Mouse (Mus musculus): Measurements from ENCODE around the gene 4930583I09Rik.

4930583I09Rik gene

DNA sequence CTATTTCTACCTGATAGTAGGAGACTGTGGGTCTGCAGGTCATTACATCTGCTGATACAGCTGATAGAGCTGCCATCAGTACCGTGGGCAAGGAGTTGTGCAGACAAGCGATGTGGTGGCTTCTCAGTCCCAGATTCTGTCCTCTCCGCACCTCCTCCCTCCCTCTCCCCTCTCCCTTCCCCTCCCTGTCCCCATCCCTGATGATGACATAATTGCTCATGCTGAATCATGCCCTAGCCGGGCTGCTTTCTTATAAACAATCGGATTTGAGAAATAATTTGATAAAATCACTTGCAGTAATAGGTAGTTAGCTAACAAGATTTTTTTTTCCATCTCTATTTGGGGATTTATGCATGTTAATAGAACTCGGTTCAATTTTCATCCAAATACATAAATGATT is at the start of gene 4930583I09Rik:
Gene 4930583I09Rik (minus strand): TSS at position 144 of the 400 bp plus-strand sequence.
- no peak for DNase-seq (ENCODE audit: low spot score in 2 of 2)

DNA sequence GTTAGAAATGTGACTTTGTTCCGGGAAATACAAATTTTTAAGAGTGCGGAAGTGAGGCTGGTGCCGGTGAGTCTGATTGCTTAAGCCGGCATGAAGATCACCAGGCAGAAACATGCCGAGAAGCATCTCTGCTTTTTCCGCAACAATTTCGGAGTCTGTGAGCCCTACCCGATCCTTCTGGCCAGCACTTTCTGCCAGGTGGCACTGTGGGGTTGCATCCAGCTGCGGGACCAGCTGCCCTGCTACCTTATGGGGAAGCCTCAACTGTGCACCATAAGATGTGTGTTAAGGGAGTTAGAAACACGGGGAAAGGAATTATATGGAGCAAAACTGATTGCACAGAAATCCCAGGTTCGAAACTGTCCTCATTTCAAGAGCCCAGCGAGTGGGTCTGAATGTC is 40.2 kb upstream of the 4930583I09Rik start:
- no peak for DNase-seq (ENCODE audit: low spot score in 2 of 2)

DNA sequence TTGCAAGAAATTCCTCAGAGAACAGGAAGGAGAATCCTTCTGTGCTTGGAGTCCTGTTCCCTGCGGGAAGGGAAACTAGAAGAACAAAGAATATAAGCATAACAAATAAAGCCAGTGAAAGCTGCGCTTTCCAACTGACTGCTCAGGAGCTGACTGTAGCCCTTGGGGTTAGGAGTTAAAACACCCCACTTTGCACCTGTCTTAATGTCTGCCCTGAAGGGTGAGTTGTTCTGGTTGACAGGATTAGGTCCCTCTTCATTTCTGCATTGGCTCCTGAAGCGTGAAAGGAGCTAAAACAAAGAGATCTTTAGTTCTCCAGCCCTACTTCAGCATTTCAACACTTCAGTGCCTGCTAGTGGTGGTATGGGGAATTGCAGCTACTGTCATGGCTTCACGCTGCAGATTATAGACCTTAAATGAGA is 37.8 kb upstream of the 4930583I09Rik start:
- no peak for DNase-seq (ENCODE audit: low spot score in 2 of 2)

DNA sequence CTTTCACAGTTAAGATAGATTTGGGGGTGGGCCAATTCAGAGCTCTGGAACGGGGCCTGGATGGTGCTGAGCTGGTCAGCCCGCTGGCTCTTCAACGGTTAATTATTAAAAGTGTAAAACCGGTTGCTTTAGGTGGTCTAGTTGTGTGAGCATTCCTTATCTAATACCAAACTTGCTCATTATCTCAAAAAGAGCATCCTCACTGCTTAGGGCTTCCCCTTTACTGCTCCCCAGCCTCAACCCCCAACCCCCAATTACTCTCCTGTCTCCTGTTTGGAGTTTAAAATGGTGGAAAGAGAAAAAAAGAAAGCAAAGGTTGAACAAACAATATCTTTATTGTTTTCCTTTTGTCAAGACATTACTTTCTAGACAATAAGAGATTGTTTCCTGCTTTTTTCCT is 27.9 kb upstream of the 4930583I09Rik start:
- DNase-seq (ENCODE audit: low spot score in 2 of 2): no peak

DNA sequence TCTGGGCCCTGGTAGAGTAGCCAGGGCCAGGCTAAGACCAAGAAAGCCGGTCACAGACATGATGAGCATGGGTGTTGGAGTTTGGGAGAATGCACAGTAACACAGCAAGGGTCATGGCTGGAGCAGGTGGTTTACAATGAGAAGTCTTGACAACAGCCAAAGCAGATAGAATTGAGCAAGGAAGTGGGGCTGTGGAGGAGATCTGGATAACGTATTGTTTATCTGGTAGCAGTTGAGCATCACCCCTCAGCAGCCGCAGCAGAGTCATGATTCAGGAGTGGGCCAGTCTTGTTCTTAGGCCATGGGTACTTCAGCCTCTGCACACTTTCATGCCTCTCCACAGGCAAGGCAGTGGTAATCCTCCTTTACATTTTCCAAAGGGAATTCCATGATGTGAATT is 25.1 kb upstream of the 4930583I09Rik start:
- DNase-seq (ENCODE audit: low spot score in 2 of 2): no peak

DNA sequence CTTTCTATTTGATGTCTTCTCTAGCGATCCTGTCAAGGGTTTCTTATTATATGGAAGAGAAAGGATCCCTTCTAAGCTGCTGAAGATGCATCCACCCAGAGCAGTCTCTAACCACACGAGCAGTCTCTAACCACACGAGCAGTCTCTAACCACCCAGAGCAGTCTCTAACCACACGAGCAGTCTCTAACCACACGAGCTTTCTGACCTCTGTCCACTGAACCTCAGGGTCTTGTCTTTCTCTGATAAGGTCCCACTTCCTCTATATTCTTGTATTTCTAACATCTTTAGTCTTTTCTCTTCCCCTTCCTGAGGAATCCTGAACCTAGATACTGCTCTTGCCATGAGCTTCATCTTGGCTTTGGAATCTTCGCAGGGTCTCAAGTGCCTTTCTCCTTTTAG is 23.0 kb upstream of the 4930583I09Rik start:
- no peak for DNase-seq (ENCODE audit: low spot score in 2 of 2)

DNA sequence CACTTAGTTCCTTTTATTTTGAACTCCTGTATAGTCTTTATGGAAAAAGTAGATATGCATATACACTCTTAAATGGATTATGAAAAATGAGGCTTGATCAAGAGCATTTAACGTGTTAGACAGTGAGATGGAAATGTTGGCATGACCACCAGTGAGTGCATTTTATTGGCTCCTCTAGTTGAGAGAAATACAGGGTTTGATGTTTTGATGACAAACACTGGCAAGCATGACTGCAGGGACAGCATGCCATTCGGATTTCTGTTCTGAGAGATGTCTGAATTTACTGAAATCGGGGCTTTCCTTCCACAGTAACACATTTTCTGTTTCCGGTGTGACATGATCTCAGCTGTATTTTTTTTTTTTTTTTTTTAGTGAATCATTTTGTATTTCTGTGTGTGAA is 12.2 kb upstream of the 4930583I09Rik start:
- DNase-seq (ENCODE audit: low spot score in 2 of 2): no peak

DNA sequence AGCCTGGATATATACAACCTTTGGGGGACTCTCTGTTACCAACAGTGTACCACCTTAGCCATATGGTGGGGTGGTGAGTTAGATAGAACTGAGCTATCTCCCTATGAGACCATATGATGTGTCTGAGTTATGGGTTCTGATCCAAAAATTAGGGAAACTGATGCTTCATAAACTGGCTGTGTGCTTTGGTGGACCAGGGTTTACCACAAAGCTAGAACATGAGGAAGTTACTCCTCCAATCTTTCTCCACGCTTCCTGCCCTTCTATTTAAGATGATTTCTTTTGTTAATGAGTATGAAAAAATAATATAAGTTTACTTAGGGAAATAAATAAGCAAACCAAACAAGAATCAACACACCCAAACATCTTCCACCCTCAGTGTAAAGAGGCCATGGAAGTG is 10.8 kb upstream of the 4930583I09Rik start:
- no peak for DNase-seq (ENCODE audit: low spot score in 2 of 2)

DNA sequence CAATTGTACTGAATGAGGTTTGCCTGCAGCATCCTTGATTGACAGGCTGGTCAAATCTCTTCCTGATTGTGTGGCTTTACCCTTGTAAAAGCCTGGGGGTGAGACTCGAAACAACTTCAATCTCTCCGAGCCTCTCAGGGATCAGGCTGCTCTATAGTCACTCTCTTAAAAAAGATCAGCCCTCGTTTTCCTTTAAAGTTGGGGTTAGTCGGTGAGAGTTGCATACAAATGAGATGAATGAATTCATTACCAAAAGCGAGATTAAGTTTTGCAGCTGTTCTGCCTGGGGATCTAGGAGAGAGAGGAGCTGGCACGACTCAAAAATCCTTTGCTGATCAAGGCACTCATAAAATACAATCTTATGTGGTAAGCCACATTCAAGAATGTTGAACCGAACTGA is 1.0 kb upstream of the 4930583I09Rik start:
- DNase-seq (ENCODE audit: low spot score in 2 of 2): no peak

DNA sequence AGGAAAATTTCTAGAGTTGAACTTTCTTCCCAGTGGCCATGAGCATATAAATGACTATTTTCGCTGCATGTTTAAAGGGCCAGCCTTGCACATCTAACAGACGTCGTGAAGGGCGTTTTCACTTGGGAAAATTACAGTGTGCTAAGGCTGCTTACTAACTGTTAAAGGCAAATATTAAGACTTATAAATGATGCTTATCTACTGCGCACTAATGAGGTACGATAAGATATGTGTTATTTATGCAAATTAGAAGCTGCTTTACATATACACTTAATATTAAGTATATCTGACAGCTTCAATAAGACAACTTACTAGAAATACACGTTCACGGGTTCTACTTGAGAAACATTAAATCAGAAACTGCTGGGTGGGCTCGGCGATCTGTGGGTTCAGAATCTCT is 481 bp upstream of the 4930583I09Rik start:
- no peak for DNase-seq (ENCODE audit: low spot score in 2 of 2)

DNA sequence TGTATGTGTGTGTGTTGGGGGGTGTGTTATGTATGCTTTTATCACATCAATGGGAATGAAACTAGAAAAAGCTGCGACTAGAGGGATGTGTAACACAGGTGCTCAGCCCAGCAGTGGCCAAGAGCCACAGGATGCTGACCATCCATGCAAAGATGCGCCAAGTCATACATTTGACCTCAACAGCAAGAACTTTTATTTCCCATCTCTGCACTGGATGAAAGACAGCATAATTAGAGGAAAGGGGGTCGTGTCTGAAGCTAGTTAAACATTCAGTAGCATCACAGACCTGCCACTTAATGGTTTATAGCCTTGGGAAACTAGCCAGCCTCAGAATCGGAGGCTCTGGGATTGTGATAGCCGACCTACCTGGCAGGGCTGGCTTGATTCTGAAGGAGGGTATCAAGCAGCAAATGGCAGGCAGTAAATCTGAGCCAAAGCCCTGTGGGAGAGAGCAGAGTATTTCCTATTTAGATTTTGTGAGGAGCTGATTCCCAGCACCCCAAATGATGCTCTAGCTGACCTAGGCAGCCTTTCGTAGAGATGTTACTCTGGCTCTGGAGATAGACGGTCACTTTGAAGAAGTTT is 1.9 kb downstream of the 4930583I09Rik start:
- DNase-seq (ENCODE audit: low spot score in 2 of 2): no peak

DNA sequence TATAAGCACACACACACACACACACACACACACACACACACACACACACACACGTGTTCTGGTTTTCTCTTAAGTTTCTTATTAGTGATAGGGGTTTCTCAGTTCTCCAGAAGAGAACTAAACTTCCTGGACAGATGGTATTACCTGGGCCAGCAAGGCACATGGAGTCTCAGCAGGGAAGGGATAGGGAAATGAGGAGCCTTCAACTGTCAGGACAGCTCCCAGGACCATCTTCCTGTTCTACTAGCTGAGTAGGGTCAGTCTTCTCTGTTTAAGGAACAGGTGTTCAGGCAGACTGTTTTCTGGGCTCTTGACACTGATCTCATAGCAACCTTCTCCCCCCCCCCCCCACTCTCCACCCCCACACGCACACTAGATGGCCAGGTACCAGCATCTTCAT is 2.8 kb downstream of the 4930583I09Rik start:
- no peak for DNase-seq (ENCODE audit: low spot score in 2 of 2)

DNA sequence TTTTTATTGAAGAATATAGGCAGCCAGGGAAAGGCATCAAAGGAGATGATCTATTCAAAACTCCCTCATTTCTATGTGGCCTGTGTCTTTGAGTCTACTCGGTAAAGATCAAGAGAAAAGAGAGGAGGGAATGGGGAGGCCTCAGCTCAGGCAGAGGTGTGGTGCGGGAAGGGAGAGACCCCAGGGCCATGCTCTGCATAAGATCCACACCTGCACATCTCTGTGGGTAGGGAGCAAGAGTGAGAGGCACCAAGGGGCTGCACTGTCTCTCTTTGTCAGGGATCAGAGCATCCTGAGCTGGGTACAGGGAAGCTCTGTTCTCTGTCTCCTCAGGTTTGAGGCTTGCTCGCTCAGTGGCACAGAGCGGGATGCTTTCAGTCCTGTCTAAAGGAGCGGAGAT is 8.4 kb downstream of the 4930583I09Rik start:
- no peak for DNase-seq (ENCODE audit: low spot score in 2 of 2)

DNA sequence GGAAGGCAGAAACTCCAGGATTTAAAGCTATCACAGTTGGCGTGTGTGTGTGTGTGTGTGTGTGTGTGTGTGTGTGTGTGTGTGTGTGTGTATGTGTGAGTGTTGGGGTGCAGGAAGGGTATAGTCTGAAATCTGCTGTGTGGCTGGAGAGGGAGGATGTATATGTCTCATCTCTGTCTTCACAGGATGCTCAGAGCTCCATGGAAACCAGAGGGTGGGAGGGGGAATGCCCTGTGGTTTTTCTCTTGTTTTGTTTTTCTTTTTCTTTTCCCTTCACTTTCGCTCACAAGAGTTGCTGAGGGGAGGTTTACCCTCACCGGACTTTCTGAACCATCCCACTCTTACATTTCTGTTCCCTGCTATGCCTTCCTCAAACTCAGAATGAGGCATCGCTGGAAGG is 9.0 kb downstream of the 4930583I09Rik start:
- no peak for DNase-seq (ENCODE audit: low spot score in 2 of 2)

DNA sequence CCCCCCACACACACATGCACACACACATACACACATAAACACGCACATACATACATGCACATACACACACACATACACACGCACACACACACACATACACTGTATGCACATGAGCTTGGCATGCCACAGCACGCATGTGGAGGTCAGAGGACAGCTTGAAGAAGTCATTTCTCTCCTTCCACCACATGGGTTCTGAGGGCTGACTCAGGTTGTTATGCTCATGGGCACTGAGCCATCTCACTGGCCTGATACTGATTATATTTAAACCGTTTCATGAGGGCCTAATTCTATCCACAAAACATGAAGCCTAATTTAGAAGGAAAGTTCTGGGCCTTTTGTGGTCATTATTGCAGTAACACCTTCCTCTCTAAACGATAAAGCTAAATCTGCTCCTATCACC is 13.3 kb downstream of the 4930583I09Rik start:
- DNase-seq (ENCODE audit: low spot score in 2 of 2): no peak

DNA sequence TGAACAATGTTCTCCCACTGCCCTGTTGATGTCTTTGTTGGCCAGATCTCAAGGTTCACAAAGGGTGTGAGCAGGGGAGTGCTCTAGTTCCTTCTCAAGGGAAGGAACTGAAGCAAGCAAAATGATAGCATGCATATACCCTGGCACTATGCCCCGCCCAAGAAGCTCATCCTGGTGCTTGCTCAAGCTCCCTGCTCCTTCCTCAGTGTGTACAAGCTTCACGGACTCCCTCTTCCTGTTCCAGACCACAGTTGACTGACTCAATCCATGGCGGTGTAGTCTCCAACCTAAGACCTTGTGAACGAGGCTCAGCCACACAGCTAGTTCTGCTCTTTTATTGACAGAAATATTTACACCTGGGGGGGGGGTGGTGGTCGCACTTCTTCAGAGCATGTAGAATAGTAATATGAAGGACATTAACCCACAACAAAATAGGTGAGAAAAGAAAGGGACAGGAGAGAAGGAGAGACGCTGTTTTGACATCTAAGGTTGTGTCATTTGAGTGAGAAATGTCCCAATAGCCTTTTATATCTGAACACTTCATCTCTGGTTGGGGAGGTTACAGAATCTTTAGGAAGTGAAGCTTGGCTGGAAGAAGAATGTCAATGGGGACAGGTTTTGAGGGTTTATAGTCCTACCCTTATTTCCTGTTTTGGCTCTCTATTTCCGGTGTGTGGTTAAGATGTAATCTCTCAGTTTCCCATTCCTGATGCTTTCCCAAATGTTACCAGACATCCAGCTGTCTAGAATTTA is 14.9 kb downstream of the 4930583I09Rik start:
- no peak for DNase-seq (ENCODE audit: low spot score in 2 of 2)

DNA sequence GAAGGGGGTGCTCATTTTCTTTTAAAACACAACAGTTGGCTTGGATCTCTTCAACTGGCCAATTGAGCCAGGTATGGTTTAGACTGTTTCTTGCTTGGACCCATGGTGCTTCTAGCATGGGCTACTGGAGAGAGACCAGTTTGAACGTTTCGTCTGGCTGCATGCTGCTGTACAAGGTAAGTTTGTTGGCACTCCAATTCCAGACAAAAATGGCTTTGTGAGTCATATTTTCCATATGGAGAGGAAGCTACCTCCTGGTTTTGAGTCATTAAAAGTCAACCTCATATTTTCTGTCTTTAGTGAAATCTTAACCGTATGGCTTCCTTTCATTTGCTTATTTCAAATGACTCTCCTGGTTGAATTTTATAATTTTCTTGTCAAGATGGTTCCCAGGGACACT is 19.6 kb downstream of the 4930583I09Rik start:
- no peak for DNase-seq (ENCODE audit: low spot score in 2 of 2)

DNA sequence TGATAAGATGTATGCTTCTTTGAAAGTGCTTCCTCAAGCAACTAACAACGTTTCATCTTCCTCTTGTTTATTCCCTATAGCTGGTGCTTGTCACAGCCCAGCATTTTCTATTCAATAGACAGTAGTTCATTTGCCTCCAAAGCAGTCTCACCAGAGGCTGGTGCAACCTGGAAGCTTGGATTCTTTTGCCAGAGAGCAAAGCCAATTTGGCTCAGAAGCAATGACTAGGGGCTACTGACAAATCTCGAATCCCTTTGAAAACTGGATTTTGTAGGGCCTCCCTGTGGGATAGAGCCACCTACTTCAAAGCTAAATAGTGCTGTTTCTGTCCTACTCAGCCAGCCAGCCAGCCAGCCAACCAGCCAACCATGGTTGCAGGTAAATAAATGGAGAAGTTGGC is 20.1 kb downstream of the 4930583I09Rik start:
- no peak for DNase-seq (ENCODE audit: low spot score in 2 of 2)

DNA sequence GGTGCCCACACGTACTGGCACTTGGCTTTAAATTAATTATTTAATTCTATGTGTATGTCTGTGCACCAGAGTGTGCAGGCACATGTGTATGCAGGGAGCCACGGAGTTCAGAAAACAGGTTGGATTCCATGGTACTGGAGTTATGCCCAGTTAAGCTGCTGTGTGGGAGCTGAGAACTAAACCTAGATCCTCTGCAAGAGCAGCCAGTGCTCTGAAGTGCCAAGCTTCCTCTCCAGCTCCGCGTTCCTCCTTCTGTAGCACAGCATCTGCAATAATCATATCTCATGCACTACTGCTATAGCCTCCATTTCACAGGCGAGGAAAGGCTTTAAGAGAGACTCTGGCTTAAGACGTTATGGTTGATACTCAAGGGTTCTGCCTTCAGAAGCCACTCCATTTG is 22.3 kb downstream of the 4930583I09Rik start:
- DNase-seq (ENCODE audit: low spot score in 2 of 2): no peak

DNA sequence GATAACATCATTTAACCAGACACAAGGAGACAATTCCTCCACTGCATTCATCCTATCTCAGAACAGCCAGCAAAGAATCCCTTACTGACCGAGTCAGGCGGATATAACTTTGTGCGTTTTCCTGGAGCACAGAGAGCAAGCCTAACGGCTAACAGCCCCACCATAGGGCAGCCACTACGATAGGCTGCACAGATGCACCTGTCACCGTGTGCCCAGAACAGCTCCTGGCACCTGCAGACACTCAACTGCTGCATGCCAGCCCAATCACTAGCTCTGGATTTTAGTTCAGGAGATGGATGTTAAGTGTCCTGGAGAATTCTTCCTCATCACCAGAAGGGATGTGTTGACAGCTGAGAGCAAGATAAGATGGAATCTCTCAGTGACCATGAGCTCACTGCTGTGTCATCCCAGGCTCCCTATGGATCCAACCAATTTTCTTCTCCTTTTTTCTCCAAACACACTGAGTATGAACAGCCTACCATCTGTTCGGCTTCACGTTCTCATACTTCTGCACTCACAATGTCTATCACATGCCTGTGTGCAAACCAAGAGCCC is 29.8 kb downstream of the 4930583I09Rik start:
- DNase-seq (ENCODE audit: low spot score in 2 of 2): no peak

DNA sequence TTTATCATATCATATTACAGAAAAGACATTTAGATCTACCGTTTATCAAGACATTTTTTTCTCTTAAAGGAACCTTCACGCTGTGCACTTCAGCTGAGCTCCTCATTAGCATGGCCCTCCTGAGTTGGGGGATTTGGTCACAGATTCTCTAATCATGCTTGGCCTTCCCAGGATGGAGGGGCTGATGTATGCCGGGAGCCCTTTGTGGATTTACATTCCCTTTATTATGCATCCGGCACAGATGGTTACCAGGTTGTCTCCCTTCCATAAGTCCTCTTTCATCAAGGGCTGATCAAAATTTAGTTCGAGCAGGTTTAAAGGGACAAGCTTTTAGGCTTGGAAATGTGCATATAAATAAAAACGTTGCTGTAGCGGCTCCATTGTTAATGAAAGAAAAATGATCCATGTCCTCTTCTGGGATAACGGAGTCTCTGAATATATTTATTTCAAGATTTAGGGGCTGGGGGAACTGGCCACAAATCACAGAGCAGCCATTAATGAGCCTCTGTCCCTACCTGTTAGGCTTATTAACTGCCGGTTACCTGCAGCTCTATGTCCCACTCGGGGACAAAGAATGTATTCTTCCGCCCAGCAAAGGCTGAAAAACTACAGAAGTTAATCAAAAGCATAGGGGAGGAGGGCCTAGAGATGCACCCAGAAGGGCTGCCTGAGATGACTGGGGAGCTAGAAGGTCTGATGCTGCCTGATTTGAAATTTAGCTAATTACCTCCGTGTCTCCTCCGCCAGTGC is 31.3 kb downstream of the 4930583I09Rik start:
- no peak for DNase-seq (ENCODE audit: low spot score in 2 of 2)

DNA sequence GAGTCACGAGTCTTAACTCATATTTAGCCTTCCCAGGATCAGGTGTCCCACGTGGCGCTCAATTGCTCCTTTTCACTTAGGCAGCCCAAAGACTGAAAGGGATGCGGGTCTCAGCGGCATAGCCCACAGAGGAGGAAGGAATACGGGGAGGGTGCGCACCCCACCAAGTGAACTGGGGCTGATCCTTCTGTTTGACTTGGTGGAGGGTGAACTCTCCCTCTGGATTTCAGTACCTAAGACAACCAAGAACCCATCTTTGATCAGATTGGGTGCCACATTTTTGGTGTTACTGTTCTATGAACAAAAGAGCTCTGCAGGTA is 33.0 kb downstream of the 4930583I09Rik start:
- no peak for DNase-seq (ENCODE audit: low spot score in 2 of 2)
